Mouse (Mus musculus) liver, embryonic 13.5 days (tissue): ENCODE results near the gene Rpl21. TPM values are rescaled to one million over a fixed set of nuclear protein-coding genes. Genes with fewer than 3 reads are reported as not detected.
"Not testable (repeated sequence)": the region's sequence is repeated elsewhere in the genome, so short reads cannot be mapped to it uniquely, and the experiment has no call there.

Experiments
- ATAC-seq: fragments of 200-750 bp; cut with Nextera tagmentation; 2 replicates; pipeline ENCODE4 v1.8.0; 2017; ENCODE audit warnings: low read depth, mild to moderate bottlenecking, moderate number of reproducible peaks, moderate library complexity
- DNase-seq: peaks from one replicate; pipeline ENCODE4 v3.0.0; 2022
- H3K27ac ChIP-seq: fragments of 300-500 bp; sonication (generic); 2 replicates; pipeline ENCODE4 v1.5.1; 2015; ENCODE audit warnings: moderate library complexity, mild to moderate bottlenecking, inconsistent platforms
- H3K27me3 ChIP-seq: fragments of 300-500 bp; sonication (generic); 2 replicates; pipeline ENCODE4 v1.6.1; 2015; ENCODE audit warnings: mild to moderate bottlenecking, inconsistent platforms
- H3K36me3 ChIP-seq: fragments of 300-500 bp; sonication (generic); 2 replicates; pipeline ENCODE4 v1.6.1; 2015; ENCODE audit warnings: mild to moderate bottlenecking, inconsistent platforms
- H3K4me1 ChIP-seq: fragments of 300-500 bp; sonication (generic); replicated peaks from 2 replicates; pipeline ENCODE4 v1.6.1; 2015; ENCODE audit warnings: inconsistent platforms
- H3K4me2 ChIP-seq: fragments of 300-500 bp; sonication (generic); 2 replicates; pipeline ENCODE4 v1.6.1; 2015; ENCODE audit warnings: inconsistent platforms, mild to moderate bottlenecking, moderate library complexity
- H3K4me3 ChIP-seq: fragments of 300-500 bp; sonication (generic); replicated peaks from 2 replicates; pipeline ENCODE4 v1.5.1; 2015; ENCODE audit warnings: mild to moderate bottlenecking, inconsistent platforms
- H3K9ac ChIP-seq: fragments of 300-500 bp; sonication (generic); 2 replicates; pipeline ENCODE4 v1.6.1; 2015; ENCODE audit warnings: mild to moderate bottlenecking, inconsistent platforms
- H3K9me3 ChIP-seq: fragments of 300-500 bp; sonication (generic); replicated peaks from 2 replicates; pipeline ENCODE4 v1.6.1; 2016; ENCODE audit warnings: inconsistent platforms
- WGBS: fragments of 180-500 bp; shearing (Covaris S2); methylation state at CpG from one replicate; pipeline ENCODE4 v1.1.7; 2015; ENCODE audit not compliant: insufficient replicate concordance; 5-methylcytosine and 5-hydroxymethylcytosine counted together
- polyA plus RNA-seq: library from polyadenylated mRNA; unstranded; fragments of >200 nt; fragmentation: Nextera tagmentation; extraction: Ambion mirVana; gene quantifications from 2 replicates; pipeline ENCODE4 v1.2.1, GENCODE M21; 2015

Gene Rpl21
- polyA plus RNA-seq, 1 experiment from 2014 or later: 460 TPM

DNA sequence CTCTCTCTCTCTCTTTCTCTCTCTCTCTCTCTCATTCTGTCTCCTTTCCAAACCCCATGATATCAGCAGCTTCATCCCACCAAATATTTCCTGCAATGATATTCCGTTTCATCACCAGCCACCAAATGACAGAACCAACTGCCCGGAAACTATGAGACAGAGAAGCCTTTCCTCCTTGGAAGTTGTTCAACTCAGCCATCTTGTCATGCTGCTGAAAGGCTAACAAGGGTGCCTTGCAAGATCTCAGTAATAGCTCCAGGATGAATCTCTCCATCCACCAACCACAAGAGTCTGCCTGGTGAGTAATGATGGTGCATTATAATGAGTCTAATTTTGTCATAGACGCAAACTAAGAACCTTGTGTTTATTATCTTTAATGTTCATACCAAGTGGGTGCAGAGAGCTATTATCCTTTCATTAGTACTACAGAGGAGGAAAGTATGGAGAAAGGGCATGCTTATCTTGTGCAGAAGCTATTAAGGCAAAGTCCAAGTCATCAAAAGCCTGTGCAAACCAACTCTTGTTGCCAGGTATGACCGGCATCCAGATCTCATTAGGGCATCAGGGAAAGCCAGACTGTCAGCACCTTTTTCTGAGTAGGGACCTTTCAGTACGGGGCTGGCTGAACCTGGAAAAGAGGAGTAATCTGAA is 40.4 kb downstream of the Rpl21 start:
- H3K4me1 ChIP-seq: peaks cover 7% of the 10 kb centered on the region
- H3K4me3 ChIP-seq: no peak overlapping the region
- no peaks in the 10 kb centered on the region for H3K36me3 ChIP-seq
- no peak overlapping the region for H3K9ac ChIP-seq
- WGBS: 78% methylated on average over 5 of the region's 5 CpGs
- no peak overlapping the region for H3K4me2 ChIP-seq
- no peak overlapping the region for H3K27ac ChIP-seq
- no peak for DNase-seq
- 0 out of 2 replicates have a peak, but pooled peaks cover 13% of the 10 kb centered on the region for H3K27me3 ChIP-seq
- no peaks in the 10 kb centered on the region for H3K9me3 ChIP-seq
- no peak for ATAC-seq

DNA sequence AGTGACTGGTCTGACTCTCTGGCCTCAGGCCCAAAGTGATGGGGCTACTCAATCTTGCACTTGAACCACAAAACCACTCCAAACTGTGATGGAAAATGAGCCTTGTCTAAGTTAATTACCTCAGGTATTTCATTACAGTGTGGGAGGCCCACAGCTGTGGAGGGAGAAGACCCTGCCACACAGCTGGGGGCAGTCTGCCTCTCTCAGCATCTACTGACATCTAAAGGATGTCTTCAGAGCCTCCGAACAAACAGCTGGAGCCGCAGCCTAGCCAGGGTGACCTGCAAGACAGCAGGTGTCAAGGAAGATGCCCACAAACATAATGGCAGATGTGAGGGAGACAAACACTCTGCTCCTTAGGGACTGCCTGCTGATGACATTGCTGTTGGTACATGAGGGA is 43.3 kb downstream of the Rpl21 start:
- 86% methylated on average over 2 of the region's 2 CpGs for WGBS
- DNase-seq: no peak
- no peak overlapping the region for H3K4me3 ChIP-seq

DNA sequence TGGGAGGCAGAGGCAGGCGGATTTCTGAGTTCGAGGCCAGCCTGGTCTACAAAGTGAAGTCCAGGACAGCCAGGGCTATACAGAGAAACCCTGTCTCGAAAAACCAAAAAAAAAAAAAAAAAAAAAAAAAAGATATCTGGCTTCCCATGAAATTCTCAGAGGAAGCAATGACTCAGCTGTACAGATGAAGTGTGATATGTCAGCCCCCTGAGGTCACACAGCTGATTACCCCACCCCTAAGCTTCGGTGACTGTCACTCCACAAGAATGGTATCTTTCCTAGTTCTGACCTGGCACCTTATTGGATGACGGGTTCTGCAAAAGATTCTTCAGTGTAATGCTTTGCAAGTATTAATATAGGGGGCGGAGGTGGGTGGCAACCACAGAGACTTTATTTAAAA is 45.2 kb downstream of the Rpl21 start:
- H3K4me2 ChIP-seq, ATAC-seq, DNase-seq, H3K27ac ChIP-seq, H3K9ac ChIP-seq, H3K4me1 ChIP-seq, H3K36me3 ChIP-seq, H3K9me3 ChIP-seq, H3K4me3 ChIP-seq: not testable (repeated sequence)
- peaks cover 13% of the 10 kb centered on the region; the same call in 1 of the 2 replicates for H3K27me3 ChIP-seq
- WGBS: 57% methylated on average over 5 of the region's 6 CpGs

More for the DNA sequence above, 43.3 kb downstream of the Rpl21 start:
- H3K4me1 ChIP-seq: no peaks in the 10 kb centered on the region
- H3K4me2 ChIP-seq: no peak overlapping the region
- ATAC-seq: no peak
- H3K9me3 ChIP-seq: no peaks in the 10 kb centered on the region
- no peak overlapping the region for H3K27ac ChIP-seq
- no peaks in the 10 kb centered on the region for H3K36me3 ChIP-seq
- peaks cover 20% of the 10 kb centered on the region; the same call in 1 of the 2 replicates for H3K27me3 ChIP-seq
- no peak overlapping the region for H3K9ac ChIP-seq

DNA sequence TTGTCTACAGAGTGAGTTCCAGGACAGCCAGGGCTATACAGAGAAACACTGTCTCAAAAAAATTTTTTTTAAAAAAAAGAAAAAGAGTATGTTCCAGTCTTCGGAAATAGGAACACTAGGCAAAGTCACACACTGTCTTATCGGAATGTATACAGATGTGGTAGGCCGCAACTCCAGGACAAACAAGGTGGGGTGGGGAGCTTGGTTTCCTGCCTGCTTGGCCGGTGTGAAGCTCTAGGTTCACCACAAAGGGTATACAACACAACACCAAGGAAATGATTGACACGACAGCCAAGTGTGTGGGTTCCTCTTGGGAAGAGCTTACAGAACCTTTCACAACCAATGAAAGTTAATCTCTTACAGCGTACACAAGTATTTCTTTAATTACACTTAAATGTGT is 49.6 kb downstream of the Rpl21 start:
- Histone ChIP-seq H3K9me3 (no peaks in the 10 kb centered on the region), H3K27ac (no peak overlapping the region), H3K4me3 (no peak overlapping the region), H3K4me2 (no peak overlapping the region), H3K4me1 (no peaks in the 10 kb centered on the region), H3K36me3 (no peaks in the 10 kb centered on the region), H3K9ac (no peak overlapping the region), H3K27me3 (peaks cover 7% of the 10 kb centered on the region; the same call in 1 of the 2 replicates)
- 34% methylated on average over 6 of the region's 6 CpGs for WGBS
- ATAC-seq (no peak), DNase-seq (no peak)

DNA sequence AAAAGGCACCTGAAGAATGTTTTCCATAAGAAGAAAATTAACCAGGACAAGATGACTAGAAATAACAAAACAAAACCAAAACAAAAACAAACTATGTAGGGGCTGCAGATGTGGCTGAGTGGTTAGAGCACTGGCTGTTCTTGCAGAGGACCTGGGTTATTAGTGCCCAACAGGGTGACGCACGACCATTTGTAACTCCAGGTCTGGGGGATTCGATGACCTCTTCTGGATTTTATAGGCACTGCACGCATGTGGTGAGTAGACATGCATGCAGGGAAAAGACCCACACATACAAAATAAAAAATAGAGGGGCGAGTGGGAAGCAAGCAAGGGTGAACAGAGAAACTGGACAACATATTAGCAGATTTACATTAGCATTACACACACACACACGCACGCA is 50.4 kb downstream of the Rpl21 start:
- no peak for DNase-seq

DNA sequence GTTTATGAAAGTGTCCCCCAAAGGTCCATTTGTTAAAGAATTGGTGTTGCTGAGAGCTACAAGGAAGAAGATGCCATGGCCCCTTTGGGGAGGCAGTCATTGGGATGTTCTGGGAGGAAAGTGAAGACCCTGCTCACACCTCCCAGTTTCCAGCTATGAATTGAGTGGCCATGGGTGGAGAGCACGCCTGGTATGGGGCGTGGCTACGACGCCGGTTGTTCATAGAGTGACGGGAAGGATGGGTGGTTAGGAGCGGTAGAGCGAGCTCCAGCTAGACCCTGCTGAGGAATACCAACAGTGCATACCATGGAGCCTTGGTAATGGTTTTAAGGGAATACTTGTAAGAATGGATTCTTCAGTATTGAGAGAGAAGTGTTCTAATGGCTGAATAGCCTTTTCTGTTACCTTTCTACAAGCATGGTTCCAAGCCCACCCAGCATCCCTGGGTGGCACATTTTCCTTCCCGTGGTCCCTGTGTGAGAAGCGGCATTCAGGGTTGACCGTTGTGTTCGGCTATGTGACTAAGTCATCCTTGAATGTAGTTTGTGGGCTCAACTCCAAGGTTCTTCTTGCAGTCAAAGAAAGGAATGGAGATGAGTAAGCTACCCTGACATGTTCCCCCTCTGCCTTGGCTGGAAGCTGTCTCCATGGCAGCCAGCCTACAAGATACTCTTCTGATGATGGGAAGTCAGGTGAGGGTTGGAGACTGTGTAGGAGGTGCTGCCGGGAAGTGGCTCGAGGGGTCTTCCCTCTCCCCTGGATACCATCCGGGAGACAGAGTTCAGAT is 51.0 kb downstream of the Rpl21 start:
- no peak overlapping the region for H3K4me3 ChIP-seq
- no peaks in the 10 kb centered on the region for H3K36me3 ChIP-seq
- H3K4me1 ChIP-seq: no peaks in the 10 kb centered on the region
- H3K4me2 ChIP-seq: no peak overlapping the region
- WGBS: 75% methylated on average over 15 of the region's 15 CpGs
- DNase-seq (no peak), ATAC-seq (no peak)
- peaks cover 7% of the 10 kb centered on the region; the same call in 1 of the 2 replicates for H3K27me3 ChIP-seq
- H3K27ac ChIP-seq: no peak overlapping the region
- no peak overlapping the region for H3K9ac ChIP-seq
- H3K9me3 ChIP-seq: no peaks in the 10 kb centered on the region

More for the DNA sequence above, 50.4 kb downstream of the Rpl21 start:
- WGBS: 64% methylated on average over 7 of the region's 7 CpGs
- Histone ChIP-seq H3K27me3 (peaks cover 7% of the 10 kb centered on the region; the same call in 1 of the 2 replicates), H3K4me1 (no peaks in the 10 kb centered on the region), H3K4me2 (no peak overlapping the region), H3K36me3 (no peaks in the 10 kb centered on the region), H3K4me3 (no peak overlapping the region), H3K27ac (no peak overlapping the region), H3K9me3 (no peaks in the 10 kb centered on the region), H3K9ac (no peak overlapping the region)
- no peak for ATAC-seq

Other genes with a start within 250 kb of the Rpl21 start
- gene Gpr12, start 247.7 kb upstream of the Rpl21 start, polyA plus RNA-seq: 0.08 and 0.13 TPM in 2 replicates
- gene Usp12, start 37.9 kb upstream of the Rpl21 start, polyA plus RNA-seq: 7.8 and 9.9 TPM in 2 replicates
- 2.9 and 3.1 TPM in 2 replicates for gene Rasl11a, start 12.2 kb downstream of the Rpl21 start, polyA plus RNA-seq
- gene Gtf3a, start 115.8 kb downstream of the Rpl21 start, polyA plus RNA-seq: 77.0 and 84.6 TPM in 2 replicates
- gene Mtif3, start 130.9 kb downstream of the Rpl21 start, polyA plus RNA-seq: 14.7 and 15.3 TPM in 2 replicates
- gene Lnx2, start 243.7 kb downstream of the Rpl21 start, polyA plus RNA-seq: 3.3 and 5.2 TPM in 2 replicates
- gene Polr1d, start 244.2 kb downstream of the Rpl21 start, polyA plus RNA-seq: 110 and 112 TPM in 2 replicates